Mouse (Mus musculus) olfactory bulb, adult 2 months (tissue): ENCODE data around the gene Foxp1. TPM values are rescaled to one million over a fixed set of nuclear protein-coding genes. Genes with fewer than 3 reads are reported as not detected.
A peak's percentile ranks its signal among the peaks of the same experiment; 100 is the strongest.

ENCODE experiments used
- H3K27ac ChIP-seq: fragments of 200-500 bp; 2 replicates; pipeline ENCODE4 v1.5.1; 2012; ENCODE audit warnings: low read depth, low read length; ENCODE audit not compliant: insufficient read depth
- H3K4me1 ChIP-seq: fragments of 200-500 bp; 2 replicates; pipeline ENCODE4 v1.6.1; 2012; ENCODE audit warnings: low read length; ENCODE audit not compliant: control insufficient read depth, insufficient read depth
- H3K4me3 ChIP-seq: fragments of 200-500 bp; 2 replicates; pipeline ENCODE4 v1.5.1; 2012; ENCODE audit warnings: mild to moderate bottlenecking, low read depth, low read length, moderate library complexity; ENCODE audit not compliant: insufficient read depth
- CTCF ChIP-seq: fragments of 200-500 bp; IDR thresholded peaks from 2 replicates; pipeline ENCODE4 v1.5.1; 2012; ENCODE audit warnings: low read depth, mild to moderate bottlenecking, low read length, moderate library complexity; ENCODE audit not compliant: insufficient read depth
- POLR2A ChIP-seq: fragments of 200-500 bp; IDR thresholded peaks from 2 replicates; pipeline ENCODE4 v1.6.1; 2012; ENCODE audit warnings: mild to moderate bottlenecking, low read depth, low read length, moderate library complexity; ENCODE audit not compliant: insufficient read depth
- WGBS: fragments of 180-500 bp; shearing (Covaris S2); methylation state at CpG from one replicate; pipeline ENCODE4 v1.1.7; 2018; 5-methylcytosine and 5-hydroxymethylcytosine counted together
- polyA plus RNA-seq: library from polyadenylated mRNA; stranded (reverse); fragments of >200 nt; gene quantifications from 2 replicates; pipeline ENCODE4 v1.2.4, GENCODE M21; 2012; ENCODE audit warnings: low replicate concordance; ENCODE audit not compliant: missing spikeins, insufficient read depth, insufficient read length

Gene Foxp1
- polyA plus RNA-seq, 1 experiment: not detected

DNA sequence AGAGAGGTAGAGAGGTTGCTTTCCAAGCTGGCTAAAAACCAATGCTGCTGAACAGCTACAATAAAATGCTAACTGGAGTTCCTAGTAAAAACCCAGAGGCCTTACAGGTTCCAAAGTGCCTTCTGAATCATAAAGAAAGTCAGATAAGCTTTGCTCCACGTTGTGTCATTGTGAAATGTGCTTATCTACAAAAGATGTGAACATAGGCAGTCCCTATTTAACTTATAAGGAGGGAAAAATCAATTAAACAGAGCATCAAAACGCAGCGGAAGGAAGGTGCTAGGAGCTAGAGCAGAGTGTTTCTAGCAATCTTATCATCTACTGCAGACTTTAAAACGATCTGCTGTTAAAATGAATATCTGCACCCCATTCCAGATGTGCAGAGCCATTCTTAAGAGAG is 416.5 kb downstream of the Foxp1 start:
- Histone ChIP-seq H3K4me3 (no peak overlapping the region), H3K27ac (no peak overlapping the region), H3K4me1 (peaks cover 2% of the 10 kb centered on the region; the same call in 1 of the 2 replicates)
- 93% methylated on average over 4 of the region's 4 CpGs for WGBS
- TF ChIP-seq POLR2A (no peak), CTCF (no peak)

DNA sequence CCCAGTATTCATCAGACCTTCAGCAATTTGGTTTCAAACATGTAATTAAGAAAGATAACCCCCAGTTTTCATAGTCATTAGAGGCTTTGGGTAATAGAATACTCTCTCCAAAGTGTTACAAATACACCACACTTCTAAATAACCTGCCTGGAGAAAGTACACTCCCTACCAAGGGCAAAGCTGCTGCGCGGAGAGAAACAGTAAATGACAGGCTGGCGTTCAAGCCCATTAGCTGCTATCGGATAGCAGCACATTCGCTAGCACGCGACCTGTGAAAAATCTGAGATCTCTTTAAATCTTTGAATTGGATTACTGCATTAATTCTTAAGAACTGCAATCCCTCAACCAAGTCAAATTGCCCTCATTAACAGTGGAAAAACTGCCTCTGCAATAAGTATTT is 418.1 kb downstream of the Foxp1 start:
- H3K27ac ChIP-seq: no peak overlapping the region
- H3K4me3 ChIP-seq: no peak overlapping the region
- peaks cover 2% of the 10 kb centered on the region; the same call in 1 of the 2 replicates for H3K4me1 ChIP-seq
- TF ChIP-seq POLR2A (no peak), CTCF (no peak)
- WGBS: 71% methylated on average over 7 of the region's 7 CpGs

DNA sequence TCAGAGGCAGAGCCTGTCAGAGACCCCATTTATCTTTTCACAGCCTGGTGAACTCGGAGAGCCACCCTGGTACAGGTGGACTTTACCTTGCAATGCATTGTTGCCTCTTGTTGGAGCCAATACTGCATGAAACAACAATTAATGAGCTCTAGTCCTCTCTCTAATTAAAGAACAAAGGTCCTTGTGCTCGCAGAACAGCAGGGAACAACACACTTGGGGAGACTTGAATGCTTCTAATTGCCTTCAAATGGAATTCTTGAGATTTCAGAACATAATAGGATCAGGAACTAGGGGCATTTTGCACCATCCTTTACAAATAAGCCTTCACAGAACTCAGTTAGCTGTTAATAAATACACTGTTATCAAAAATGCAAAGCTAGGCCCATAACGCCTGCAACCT is 418.6 kb downstream of the Foxp1 start:
- WGBS: 86% methylated on average over 3 of the region's 3 CpGs
- TF ChIP-seq CTCF (no peak), POLR2A (no peak)
- no peak overlapping the region for H3K27ac ChIP-seq

DNA sequence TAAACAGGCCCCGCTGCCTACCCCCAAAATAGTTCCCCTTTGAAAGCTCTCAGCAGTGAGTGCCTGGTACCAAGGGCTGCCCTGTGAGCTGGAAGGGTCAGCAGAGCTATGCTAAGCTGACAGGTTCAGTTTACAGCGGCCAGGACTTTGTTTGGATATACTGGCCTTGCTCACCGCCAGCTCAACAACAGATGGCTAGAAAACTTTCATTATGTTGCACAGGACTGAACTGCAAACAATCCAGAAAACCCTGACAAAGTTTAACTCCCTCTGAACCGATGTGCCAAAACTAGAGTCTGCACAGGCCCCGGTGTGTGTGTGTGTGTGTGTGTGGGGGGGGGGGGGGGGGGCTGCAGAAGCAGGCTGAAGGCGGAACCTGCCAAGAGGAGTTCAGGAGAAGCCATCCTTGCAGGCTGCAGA is 421.0 kb downstream of the Foxp1 start:
- no peak overlapping the region for H3K27ac ChIP-seq
- H3K4me1 ChIP-seq: peaks cover 2% of the 10 kb centered on the region; the same call in 1 of the 2 replicates
- WGBS: 52% methylated on average over 6 of the region's 6 CpGs
- TF ChIP-seq POLR2A: no peak
- no peak for TF ChIP-seq CTCF
- H3K4me3 ChIP-seq: no peak overlapping the region

More for the DNA sequence above, 418.6 kb downstream of the Foxp1 start:
- peaks cover 2% of the 10 kb centered on the region; the same call in 1 of the 2 replicates for H3K4me1 ChIP-seq
- H3K4me3 ChIP-seq: no peak overlapping the region

DNA sequence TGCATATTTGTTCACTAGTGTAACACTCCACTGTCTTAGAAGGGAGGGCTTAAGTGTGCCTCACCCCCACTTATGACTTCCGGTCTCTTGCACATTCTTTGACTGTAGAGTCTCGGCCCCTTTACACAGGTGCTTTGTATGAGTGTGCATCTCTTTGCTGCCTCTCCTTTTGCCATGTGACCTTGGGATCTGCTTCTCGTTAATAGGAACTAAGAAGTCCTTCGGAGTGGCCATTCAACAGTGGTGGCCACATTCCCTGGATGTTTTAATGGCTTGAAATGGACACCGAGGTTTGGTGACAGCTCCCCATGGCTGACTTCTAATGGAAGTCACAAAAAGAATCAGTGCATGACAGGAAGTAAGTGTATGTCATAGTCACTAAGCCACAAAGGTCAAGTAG is 422.2 kb downstream of the Foxp1 start:
- H3K4me3 ChIP-seq: no peak overlapping the region
- TF ChIP-seq CTCF (no peak), POLR2A (no peak)
- peaks cover 2% of the 10 kb centered on the region for H3K4me1 ChIP-seq
- no peak overlapping the region for H3K27ac ChIP-seq
- WGBS: 90% methylated on average over 5 of the region's 5 CpGs

DNA sequence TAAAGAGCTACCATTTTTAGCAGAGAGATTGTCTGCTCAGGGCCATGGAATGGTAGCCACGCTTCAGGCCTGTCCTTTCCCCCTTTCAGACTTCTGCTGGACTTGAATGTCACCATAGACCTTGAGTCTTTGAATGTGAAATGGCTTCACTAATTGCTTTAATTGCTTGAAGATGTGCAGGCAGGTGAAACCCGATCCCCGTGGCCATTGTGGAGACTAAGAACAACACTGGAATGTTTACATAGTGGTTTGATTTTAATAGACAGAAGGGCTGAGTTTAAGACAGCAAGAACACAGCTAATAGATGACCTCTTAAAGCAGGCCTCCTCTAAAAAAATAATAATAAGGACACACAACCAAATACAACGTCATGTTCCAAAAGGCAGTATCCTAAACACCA is 422.7 kb downstream of the Foxp1 start:
- Histone ChIP-seq H3K4me3 (no peak overlapping the region), H3K27ac (no peak overlapping the region), H3K4me1 (peaks cover 5% of the 10 kb centered on the region)
- 93% methylated on average over 4 of the region's 4 CpGs for WGBS
- TF ChIP-seq POLR2A (no peak), CTCF (no peak)

DNA sequence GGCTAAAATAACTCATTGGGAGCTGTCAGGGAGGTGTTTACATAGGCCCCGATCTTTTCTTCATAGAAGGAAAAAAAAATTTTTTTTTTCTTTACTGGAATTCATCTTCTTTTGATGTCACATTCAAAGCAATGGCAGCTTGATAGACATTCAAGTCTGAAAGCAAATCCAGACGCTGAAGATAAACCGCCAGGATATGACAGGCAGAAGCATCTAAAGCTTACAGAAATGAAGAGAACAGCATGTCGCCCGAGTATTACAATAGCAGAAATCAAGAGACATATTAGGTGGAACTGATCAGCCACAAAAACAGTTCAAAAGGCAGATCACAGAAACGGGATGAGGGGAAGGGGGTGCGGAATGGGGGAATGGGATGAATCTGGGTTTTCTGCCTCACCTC is 425.3 kb downstream of the Foxp1 start:
- peaks cover 7% of the 10 kb centered on the region for H3K4me1 ChIP-seq
- H3K4me3 ChIP-seq: no peak overlapping the region
- TF ChIP-seq CTCF (no peak), POLR2A (no peak)
- no peak overlapping the region for H3K27ac ChIP-seq
- WGBS: 92% methylated on average over 7 of the region's 7 CpGs

DNA sequence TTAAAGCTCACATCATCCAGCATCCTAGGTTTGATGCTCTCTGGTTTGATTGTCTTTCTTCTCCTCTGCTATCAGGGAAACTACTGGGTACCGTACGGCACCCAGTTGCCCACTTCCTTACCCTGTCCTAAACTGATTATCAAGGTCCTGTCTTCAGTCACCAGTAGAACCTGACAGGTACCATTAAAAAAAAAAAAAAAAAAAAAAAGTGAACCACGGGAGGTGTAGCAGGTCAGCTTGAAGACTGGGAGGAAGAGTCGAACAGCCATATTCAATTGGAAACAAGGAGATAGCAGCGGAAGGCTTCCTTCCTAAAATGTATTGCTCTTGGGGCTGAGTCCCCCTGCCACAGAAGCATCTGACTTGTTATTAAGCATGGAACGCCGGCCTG is 425.8 kb downstream of the Foxp1 start:
- 96% methylated on average over 7 of the region's 7 CpGs for WGBS
- peaks cover 7% of the 10 kb centered on the region for H3K4me1 ChIP-seq
- no peak for TF ChIP-seq CTCF
- H3K27ac ChIP-seq: no peak overlapping the region
- H3K4me3 ChIP-seq: no peak overlapping the region

DNA sequence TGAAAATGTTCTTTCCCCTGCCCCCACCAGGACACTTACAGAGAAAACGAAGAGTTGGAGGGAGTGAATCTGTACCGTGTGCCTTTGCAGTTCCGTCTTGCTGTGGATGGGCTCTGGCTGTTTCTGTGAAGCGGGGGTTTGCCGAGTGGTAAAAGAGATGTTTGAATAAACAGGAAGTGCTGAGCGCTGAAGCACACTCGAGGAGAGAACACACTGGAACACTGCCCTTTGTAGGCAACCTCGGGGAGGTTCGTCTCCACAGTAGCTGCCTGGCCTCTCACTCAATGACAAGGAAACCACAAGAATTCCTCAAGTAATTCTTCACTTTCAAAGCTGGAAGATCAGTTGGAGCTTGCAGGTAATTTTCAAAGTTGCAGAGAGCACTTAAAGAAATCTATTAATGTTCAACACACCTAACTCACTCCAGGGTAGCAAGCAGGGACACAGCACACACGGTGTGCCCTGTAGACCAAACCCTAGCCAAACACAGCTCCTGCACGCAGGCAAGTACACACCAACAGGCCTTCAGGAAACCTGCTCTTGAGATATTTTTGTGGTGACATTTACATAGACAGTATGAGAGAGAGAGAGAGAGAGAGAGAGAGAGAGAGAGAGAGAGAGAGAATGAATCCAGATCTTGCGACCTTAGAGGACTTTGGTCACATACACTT is 426.3 kb downstream of the Foxp1 start:
- H3K4me1 ChIP-seq: peaks cover 5% of the 10 kb centered on the region
- H3K4me3 ChIP-seq: no peak overlapping the region
- WGBS: 49% methylated on average over 12 of the region's 12 CpGs
- TF ChIP-seq CTCF: no peak
- TF ChIP-seq POLR2A: no peak
- no peak overlapping the region for H3K27ac ChIP-seq

DNA sequence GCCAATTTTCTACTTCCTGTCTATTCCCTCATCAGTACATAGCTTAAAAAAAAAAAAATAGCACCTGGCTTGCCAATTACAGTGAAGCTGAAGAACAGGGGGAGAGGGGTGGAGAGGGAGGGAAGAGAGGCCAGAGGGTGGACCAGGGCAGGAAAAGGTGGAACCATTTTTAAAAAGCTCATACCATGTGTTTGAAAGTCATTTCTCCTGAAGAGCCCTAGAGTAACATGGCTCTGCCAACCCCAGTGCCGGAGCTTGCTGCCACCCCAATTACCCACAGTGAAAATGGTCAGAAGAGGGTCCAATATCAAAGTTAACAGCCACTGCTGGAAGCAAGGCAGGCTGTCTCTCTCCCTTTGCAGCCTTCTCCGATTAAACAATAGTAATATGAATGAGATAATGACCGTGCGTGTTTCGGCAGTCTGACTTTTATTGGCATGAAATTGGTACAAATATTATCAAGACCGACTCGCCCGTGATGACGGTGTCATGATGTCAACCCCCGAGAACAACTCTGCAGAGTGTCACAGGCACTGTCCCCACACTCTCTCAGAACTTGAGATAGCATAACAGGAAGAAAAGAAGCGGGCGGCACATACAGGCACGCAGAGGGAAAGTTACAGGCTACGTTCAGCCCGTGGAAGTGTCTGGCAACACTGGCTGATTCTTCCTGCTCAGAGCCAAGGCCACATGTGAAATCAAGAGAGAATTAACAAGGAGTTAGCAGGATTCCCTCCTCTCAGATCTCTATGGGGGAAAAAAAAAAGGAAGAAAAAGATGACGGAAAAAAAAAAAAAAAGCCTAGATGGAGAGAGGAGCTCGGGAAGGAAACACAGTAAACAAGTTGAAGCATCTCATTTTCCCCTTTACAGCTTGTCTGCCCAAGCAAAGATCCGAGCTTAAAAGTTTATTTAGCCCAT is 427.1 kb downstream of the Foxp1 start:
- TF ChIP-seq POLR2A: no peak
- TF ChIP-seq CTCF: no peak
- WGBS: 40% methylated on average over 18 of the region's 18 CpGs
- peaks cover 5% of the 10 kb centered on the region; the same call in 1 of the 2 replicates for H3K4me1 ChIP-seq
- no peak overlapping the region for H3K27ac ChIP-seq
- peak overlapping the region; percentile 23 for H3K4me3 ChIP-seq
